Mouse (Mus musculus) megakaryocyte, embryonic 14.5 days (primary cell): Measurements from ENCODE around the gene Shf.

Source experiments
- FLI1 ChIP-seq: IDR thresholded peaks from 2 replicates; pipeline ENCODE4 v1.6.1; 2012; ENCODE audit warnings: low read length, inconsistent platforms, mixed read lengths
- GATA1 ChIP-seq: IDR thresholded peaks from 3 replicates; pipeline ENCODE4 v1.6.1; 2012; ENCODE audit warnings: mixed read lengths, low read length, inconsistent platforms, borderline replicate concordance

DNA sequence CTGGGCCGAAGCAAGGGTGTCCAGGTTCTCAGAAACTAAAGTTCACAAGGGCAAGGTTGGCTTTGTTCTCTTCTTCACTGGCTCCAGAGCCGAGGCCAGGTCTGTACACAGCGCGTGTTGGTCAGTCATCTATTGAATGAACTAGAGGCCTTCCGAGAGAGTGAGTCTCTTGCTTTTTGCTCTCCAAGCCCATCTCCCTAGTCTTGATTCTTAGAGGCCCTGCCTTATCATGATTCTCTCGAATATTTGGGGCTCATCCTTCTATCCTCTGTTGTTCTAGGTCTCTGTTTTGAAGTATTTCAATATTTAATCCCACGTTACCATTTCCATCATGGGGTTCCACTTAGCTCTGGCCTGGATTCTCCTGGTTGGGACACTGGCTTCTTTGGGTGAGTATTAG is 53.6 kb downstream of the Shf start, which contains the start of gene Duox1:
- no peak for TF ChIP-seq GATA1
- no peak for TF ChIP-seq FLI1
